In genomic region chr10:28675337-28675736, GRCm38 (mm10) we compare ENCODE assay signal across 22 mouse cellular contexts. TPM values are rescaled to one million over a fixed set of nuclear protein-coding genes. Genes with fewer than 3 reads are reported as not detected.
"Had no signal": no experiment of that assay in that cellular context is flagged by ENCODE, and none has a peak within 500 bp of the region (broad histone marks: within the 10 kb centered on the region; RNA-seq: fewer than 3 reads in every experiment).

No protein-coding gene starts in this region.

- H3K9ac ChIP-seq: lung, embryonic 14.5 days; midbrain, embryonic 12.5 days; neural tube, embryonic 13.5 days; neural tube, embryonic 15.5 days had no signal

- DNase-seq: lung, adult 18-20 months; lung, embryonic 14.5 days; lung, postnatal 10 days; lung, postnatal 4 days; midbrain, embryonic 14.5 days; retina, postnatal 1 day; right cerebral cortex, adult 18-20 months; right cerebral cortex, postnatal 25 days; right cerebral cortex, postnatal 4 days; spleen, adult 18-20 months; thymus, adult 18-20 months; thymus, postnatal 14 days; thymus, postnatal 36 days had no signal

- H3K36me3 ChIP-seq: midbrain, embryonic 10.5 days; midbrain, embryonic 12.5 days; neural tube, embryonic 13.5 days; neural tube, embryonic 15.5 days had no signal

- H3K4me1 ChIP-seq: midbrain, embryonic 10.5 days; midbrain, embryonic 12.5 days; neural tube, embryonic 13.5 days; neural tube, embryonic 15.5 days had no signal

- ATAC-seq: midbrain, embryonic 16.5 days had no signal

- H3K27ac ChIP-seq: midbrain, embryonic 10.5 days; midbrain, embryonic 12.5 days; neural tube, embryonic 13.5 days; neural tube, embryonic 15.5 days had no signal

- H3K4me3 ChIP-seq: midbrain, embryonic 10.5 days; midbrain, embryonic 12.5 days; myocyte; neural tube, embryonic 13.5 days; neural tube, embryonic 15.5 days had no signal

- H3K27me3 ChIP-seq: midbrain, embryonic 12.5 days; neural tube, embryonic 13.5 days; neural tube, embryonic 15.5 days had no signal

RNA-seq across cellular contexts. Expression of gene Themis, which starts 7.2 kb away (rescaled TPM):
- polyA plus RNA-seq: lung, embryonic 14.5 days; midbrain, embryonic 10.5 days; midbrain, embryonic 12.5 days; midbrain, embryonic 14.5 days; neural tube, embryonic 11.5 days; neural tube, embryonic 13.5 days; neural tube, embryonic 15.5 days; small intestine, adult 2 months; stomach, embryonic 14.5 days had no signal
